Mouse (Mus musculus) heart, postnatal 0 days (tissue): ENCODE data around the gene Cfap299.

Source experiments
- CTCF ChIP-seq: IDR thresholded peaks from 2 replicates; pipeline ENCODE4 v1.5.1; 2016; ENCODE audit warnings: antibody characterized with exemption, control low read depth, low read depth
- EP300 ChIP-seq: IDR thresholded peaks from 2 replicates; pipeline ENCODE4 v1.6.1; 2016; ENCODE audit warnings: antibody characterized with exemption, low read depth

- TF ChIP-seq CTCF (no peak), EP300 (no peak)
Observed at GRCm38 (mm10) chr5:98416385-98417145, 87.5 kb downstream of the Cfap299 start.
